Comparison of ENCODE assay signal across 17 mouse cellular contexts in genomic region chr1:14662706-14663312, GRCm38 (mm10).
"Had no signal": no experiment of that assay in that cellular context is flagged by ENCODE, and none has a peak within 500 bp of the region (broad histone marks: within the 10 kb centered on the region; RNA-seq: fewer than 3 reads in every experiment).

No protein-coding gene starts in this region.

- H3K9ac ChIP-seq: lung, embryonic 15.5 days; midbrain, embryonic 13.5 days; midbrain, embryonic 15.5 days; neural tube, embryonic 12.5 days; stomach, embryonic 15.5 days had no signal

- H3K4me3 ChIP-seq: lung, embryonic 15.5 days; megakaryocyte, embryonic 14.5 days; midbrain, embryonic 13.5 days; midbrain, embryonic 15.5 days; neural tube, embryonic 12.5 days; stomach, embryonic 15.5 days had no signal

- H3K9me3 ChIP-seq: lung, embryonic 15.5 days; megakaryocyte, embryonic 14.5 days; midbrain, embryonic 13.5 days; midbrain, embryonic 15.5 days; neural tube, embryonic 12.5 days; stomach, embryonic 15.5 days had no signal

- H3K4me2 ChIP-seq: lung, embryonic 15.5 days; midbrain, embryonic 11.5 days; midbrain, embryonic 13.5 days; midbrain, embryonic 15.5 days; neural tube, embryonic 12.5 days; stomach, embryonic 15.5 days had no signal

- H3K27me3 ChIP-seq: lung, embryonic 15.5 days; megakaryocyte, embryonic 14.5 days; midbrain, embryonic 13.5 days; midbrain, embryonic 15.5 days; neural tube, embryonic 12.5 days; stomach, embryonic 15.5 days had no signal

- H3K27ac ChIP-seq: lung, embryonic 15.5 days; macrophage; midbrain, embryonic 13.5 days; midbrain, embryonic 15.5 days; neural tube, embryonic 12.5 days; stomach, embryonic 15.5 days; stomach, postnatal 0 days had no signal

- H3K36me3 ChIP-seq: lung, embryonic 15.5 days; midbrain, embryonic 13.5 days; midbrain, embryonic 15.5 days; neural tube, embryonic 12.5 days; stomach, embryonic 15.5 days had no signal

- ATAC-seq: lung, postnatal 0 days; midbrain, embryonic 13.5 days; midbrain, embryonic 15.5 days had no signal

- H3K4me1 ChIP-seq: lung, embryonic 15.5 days; megakaryocyte, embryonic 14.5 days; midbrain, embryonic 13.5 days; midbrain, embryonic 15.5 days; neural tube, embryonic 12.5 days; stomach, embryonic 15.5 days had no signal

- DNase-seq: lung, adult 2 months; lung, postnatal 14 days; lung, postnatal 36 days; right cerebral cortex, postnatal 14 days; thymus, adult 2 months; thymus, postnatal 25 days; thymus, postnatal 4 days had no signal
